Mouse (Mus musculus) ovary, postnatal 14 days (tissue): Measurements from ENCODE around the gene Alg9.
"Not testable (repeated sequence)": the region's sequence is repeated elsewhere in the genome, so short reads cannot be mapped to it uniquely, and the experiment has no call there.

Experiments
- DNase-seq: peaks from one replicate; pipeline ENCODE4 v3.0.0; 2022; ENCODE audit warnings: low spot score

Gene Alg9

GRCm38 (mm10) chr9:50816512-50816911 is 41.7 kb downstream of the Alg9 start:
- DNase-seq = no peak

GRCm38 (mm10) chr9:50818050-50818449 is 43.2 kb downstream of the Alg9 start:
- DNase-seq = no peak

- DNase-seq = no peak
Measured at GRCm38 (mm10) chr9:50819716-50820115, 44.9 kb downstream of the Alg9 start.

GRCm38 (mm10) chr9:50821651-50822050 is 46.8 kb downstream of the Alg9 start:
- DNase-seq = no peak

GRCm38 (mm10) chr9:50822216-50822615 is 47.4 kb downstream of the Alg9 start:
- DNase-seq = no peak

- DNase-seq = no peak
Measured at GRCm38 (mm10) chr9:50823779-50824453, 49.1 kb downstream of the Alg9 start.

- DNase-seq = no peak
Measured at GRCm38 (mm10) chr9:50831514-50831913, 56.7 kb downstream of the Alg9 start.

- no peak for DNase-seq
Measured at GRCm38 (mm10) chr9:50832162-50832561, 57.3 kb downstream of the Alg9 start.

- DNase-seq = not testable (repeated sequence)
Measured at GRCm38 (mm10) chr9:50832582-50832981, 57.8 kb downstream of the Alg9 start.

- DNase-seq = no peak
Measured at GRCm38 (mm10) chr9:50833786-50834185, 59.0 kb downstream of the Alg9 start.

GRCm38 (mm10) chr9:50835068-50835705 is 60.4 kb downstream of the Alg9 start:
- peak; percentile 21 for DNase-seq

- no peak for DNase-seq
Measured at GRCm38 (mm10) chr9:50836097-50836496, 61.3 kb downstream of the Alg9 start.

- no peak for DNase-seq
Measured at GRCm38 (mm10) chr9:50841079-50841789, 66.4 kb downstream of the Alg9 start.

- DNase-seq = no peak
Measured at GRCm38 (mm10) chr9:50845081-50845480, 70.3 kb downstream of the Alg9 start, which contains the start of gene Ppp2r1b. TSS of gene Ppp2r1b (plus strand) at chr9:50845301.

GRCm38 (mm10) chr9:50845547-50845946 is 70.7 kb downstream of the Alg9 start:
- no peak for DNase-seq

- no peak for DNase-seq
Measured at GRCm38 (mm10) chr9:50847133-50847532, 72.3 kb downstream of the Alg9 start.

GRCm38 (mm10) chr9:50847606-50848368 is 73.0 kb downstream of the Alg9 start:
- DNase-seq = no peak

GRCm38 (mm10) chr9:50848821-50849220 is 74.0 kb downstream of the Alg9 start:
- DNase-seq = no peak

- peak; percentile 87 for DNase-seq
Measured at GRCm38 (mm10) chr9:50849249-50849648, 74.4 kb downstream of the Alg9 start.

- DNase-seq = no peak
Measured at GRCm38 (mm10) chr9:50849755-50850154, 74.9 kb downstream of the Alg9 start.

- DNase-seq = no peak
Measured at GRCm38 (mm10) chr9:50850271-50850670, 75.5 kb downstream of the Alg9 start.

GRCm38 (mm10) chr9:50850713-50851112 is 75.9 kb downstream of the Alg9 start:
- DNase-seq = no peak
